Mouse (Mus musculus) ZHBTc4 (cell line): ENCODE measurements around the gene Fam76a.
"Not testable (repeated sequence)": the region's sequence is repeated elsewhere in the genome, so short reads cannot be mapped to it uniquely, and the experiment has no call there.

Source experiments
- DNase-seq: peaks from one replicate; pipeline ENCODE4 v3.0.0-alpha.2; 2011; ENCODE audit warnings: low read depth, low spot score

Fam76a gene

GRCm38 (mm10) chr4:132945261-132946046, 23.1 kb upstream of the Fam76a start:
- peak; percentile 94 for DNase-seq

- DNase-seq = no peak
Observed at GRCm38 (mm10) chr4:132944776-132945175, 22.4 kb upstream of the Fam76a start.

DNA sequence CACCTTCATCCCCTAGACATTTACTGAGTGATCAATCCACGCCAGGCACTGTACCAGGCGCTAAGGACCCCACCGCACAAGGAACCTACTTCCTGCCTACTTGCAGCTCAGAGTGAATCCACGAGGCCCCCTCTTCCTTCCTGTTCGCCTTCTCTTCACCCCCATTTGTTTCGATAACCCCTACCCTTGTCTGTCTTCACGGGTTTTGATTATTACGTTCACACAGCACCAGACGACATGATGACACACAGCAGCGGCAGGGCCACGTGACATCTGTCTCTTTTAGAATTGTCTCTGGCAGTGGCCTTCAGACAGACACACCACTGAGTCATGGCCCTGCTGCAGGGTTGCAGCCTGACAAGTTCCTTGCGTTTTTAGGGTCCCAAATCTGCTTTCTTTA, 21.7 kb upstream of the Fam76a start:
- no peak for DNase-seq

DNA sequence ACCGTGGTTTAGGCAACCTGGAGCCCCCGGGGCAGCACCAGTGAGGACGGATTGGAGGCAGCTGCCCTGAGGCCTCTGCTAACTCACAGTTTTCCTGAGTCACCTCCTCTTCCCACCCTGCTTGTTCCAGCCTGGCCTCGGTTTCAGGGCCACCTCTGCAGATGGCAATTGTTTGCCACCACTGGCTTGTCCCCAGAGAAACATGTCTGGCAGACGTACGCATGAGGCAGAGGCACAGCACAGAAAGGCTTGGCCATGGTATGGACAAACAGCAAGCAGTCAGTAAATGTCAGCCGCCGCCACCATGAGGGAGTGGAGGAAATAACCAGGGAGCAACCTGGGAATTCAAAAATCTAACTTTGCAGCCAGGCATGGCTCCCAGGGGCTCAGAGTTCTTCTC, 20.7 kb upstream of the Fam76a start:
- no peak for DNase-seq

DNA sequence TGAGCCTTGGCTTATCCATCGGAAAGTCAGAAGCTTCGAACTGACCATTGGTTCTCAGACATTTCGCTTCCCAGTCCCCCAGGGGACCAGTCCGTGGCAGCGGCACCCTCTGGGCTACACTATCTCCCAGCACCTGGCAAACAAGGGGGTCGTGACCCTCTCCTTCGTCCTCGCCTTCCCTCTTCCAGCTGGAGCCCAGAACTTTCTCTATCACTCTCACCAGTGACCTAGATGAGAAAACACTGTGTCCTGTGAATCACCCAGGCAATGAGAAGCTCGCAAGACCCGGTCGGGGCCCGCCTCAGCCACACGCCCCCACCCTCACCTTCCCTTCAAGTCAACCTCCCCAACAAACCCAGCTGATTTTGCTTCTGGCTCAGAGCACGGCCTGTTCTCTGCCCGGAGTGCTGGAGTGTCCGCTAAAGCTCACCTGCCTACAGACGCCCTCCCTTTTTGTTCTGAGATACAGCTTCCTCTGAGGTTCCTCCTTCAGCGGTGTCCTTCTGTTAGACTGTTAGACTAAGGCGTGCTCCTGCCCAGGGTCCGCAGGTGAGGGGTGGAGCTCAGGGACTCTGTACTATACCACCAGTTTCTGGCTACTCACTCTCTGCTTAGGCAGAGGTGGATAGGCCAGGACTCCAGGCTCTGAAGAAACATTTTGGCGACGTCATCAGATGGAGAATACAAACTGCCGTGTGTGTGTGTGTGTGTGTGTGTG, 18.8 kb upstream of the Fam76a start:
- DNase-seq = no peak

DNA sequence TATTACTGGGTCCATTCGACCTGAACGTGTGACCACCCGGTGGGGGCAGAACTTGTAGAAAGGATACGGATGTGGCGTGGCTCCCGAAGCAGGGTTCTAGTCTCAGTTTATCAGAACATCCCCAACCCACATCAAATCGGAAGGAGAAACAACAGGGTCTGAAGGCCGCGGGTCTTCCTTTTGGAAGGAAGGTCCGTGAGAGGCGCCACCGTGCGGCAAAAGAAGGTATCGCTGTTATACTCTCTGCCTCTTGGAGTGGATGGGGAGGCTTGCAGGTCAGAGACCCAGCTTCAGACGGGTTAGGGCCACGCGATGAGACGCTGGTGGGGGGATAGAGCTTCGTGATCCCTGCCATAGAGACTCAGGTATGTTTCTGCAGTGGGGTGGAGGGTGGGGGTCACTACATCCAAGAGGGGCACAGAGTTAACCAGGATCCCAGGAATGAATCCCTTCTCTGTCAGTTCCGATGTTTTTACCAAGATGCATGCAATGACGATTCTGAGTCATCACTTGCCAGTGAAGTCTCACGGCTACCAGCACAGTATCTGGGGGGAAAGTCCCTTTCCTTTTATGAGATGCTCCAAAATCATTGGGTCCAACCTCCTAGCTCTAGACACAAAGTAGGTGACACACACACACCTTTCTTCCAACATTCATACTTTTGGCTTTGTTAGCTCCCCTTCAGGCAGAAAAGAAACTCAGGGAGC, 17.2 kb upstream of the Fam76a start:
- peak; percentile 89 for DNase-seq

GRCm38 (mm10) chr4:132938181-132938941, 16.0 kb upstream of the Fam76a start:
- DNase-seq = no peak

GRCm38 (mm10) chr4:132934639-132935038, 12.3 kb upstream of the Fam76a start:
- no peak for DNase-seq

- no peak for DNase-seq
Observed at GRCm38 (mm10) chr4:132932752-132933404, 10.5 kb upstream of the Fam76a start.

- DNase-seq = peak; percentile 85
Observed at GRCm38 (mm10) chr4:132930784-132931183, 8.4 kb upstream of the Fam76a start.

GRCm38 (mm10) chr4:132926520-132926919, 4.2 kb upstream of the Fam76a start:
- DNase-seq = not testable (repeated sequence)

- peak; percentile 55 for DNase-seq
Observed at GRCm38 (mm10) chr4:132922061-132922530, 262 bp downstream of the Fam76a start.

GRCm38 (mm10) chr4:132921488-132921887, 870 bp downstream of the Fam76a start:
- no peak for DNase-seq

DNA sequence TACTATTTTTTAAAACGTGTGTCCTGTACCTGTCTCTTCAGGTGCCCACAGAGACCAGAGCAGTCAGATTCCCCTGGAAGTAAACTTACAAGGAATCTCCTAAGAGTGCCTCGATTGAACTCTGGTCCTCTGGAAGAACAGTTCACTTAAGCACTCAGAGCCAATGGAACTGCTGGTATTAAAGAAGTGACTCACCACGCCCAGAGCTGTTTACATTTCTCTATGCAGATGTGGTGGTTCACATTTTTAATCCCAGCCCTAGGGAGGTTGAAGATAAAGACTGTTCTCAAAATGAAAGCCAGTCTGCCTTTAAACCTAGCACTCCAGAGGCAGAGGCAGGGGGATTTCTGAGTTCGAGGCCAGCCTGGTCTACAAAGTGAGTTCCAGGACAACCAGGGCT, 2.2 kb downstream of the Fam76a start:
- no peak for DNase-seq

GRCm38 (mm10) chr4:132918493-132918892, 3.9 kb downstream of the Fam76a start:
- not testable (repeated sequence) for DNase-seq

- DNase-seq = no peak
Observed at GRCm38 (mm10) chr4:132912156-132912555, 10.2 kb downstream of the Fam76a start.

GRCm38 (mm10) chr4:132905843-132906360, 16.5 kb downstream of the Fam76a start:
- no peak for DNase-seq

DNA sequence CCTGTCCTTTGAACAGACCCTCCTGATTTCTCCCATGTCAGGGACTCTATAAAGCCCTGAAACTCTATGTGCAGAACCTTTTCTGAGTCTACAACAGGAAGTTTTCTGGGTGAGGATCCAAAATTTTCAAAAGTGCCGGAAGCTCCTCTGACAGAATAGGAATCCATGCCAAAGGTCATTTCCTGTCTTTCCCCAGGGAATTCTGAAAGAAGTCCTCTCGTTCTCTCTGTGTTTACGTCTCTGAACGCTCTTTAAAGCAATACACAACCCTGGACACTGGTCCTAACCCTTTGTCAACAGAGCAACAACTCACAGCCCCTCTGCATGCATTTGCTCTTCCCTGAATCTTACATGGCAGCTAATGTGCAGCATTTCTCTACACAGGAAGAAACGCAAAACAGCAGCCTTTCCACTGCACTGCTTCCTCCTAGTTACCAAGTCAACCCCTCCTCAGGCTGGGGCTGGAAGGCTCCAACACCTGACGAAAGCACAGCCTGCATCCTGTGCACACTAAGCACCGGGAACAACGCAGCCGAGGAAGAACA, 17.5 kb downstream of the Fam76a start:
- DNase-seq = no peak

DNA sequence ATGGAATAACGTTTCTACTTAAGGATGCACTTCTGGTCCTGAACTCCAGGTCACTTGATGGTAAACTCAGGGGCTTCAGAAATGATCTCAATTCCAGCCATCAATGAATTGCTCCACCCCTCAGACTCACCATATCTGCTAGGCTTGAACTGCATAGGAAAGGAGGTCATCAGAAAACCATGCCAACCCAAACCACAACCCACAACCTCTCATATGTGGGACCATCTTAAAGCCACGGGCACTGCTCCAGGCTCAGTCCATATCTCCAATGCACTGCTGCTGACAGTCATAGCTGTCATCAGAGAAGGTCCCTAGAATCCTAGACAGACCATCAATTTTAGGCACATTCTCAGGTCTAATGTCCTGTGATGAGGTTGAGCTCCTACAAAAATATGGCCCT, 18.3 kb downstream of the Fam76a start:
- no peak for DNase-seq

DNA sequence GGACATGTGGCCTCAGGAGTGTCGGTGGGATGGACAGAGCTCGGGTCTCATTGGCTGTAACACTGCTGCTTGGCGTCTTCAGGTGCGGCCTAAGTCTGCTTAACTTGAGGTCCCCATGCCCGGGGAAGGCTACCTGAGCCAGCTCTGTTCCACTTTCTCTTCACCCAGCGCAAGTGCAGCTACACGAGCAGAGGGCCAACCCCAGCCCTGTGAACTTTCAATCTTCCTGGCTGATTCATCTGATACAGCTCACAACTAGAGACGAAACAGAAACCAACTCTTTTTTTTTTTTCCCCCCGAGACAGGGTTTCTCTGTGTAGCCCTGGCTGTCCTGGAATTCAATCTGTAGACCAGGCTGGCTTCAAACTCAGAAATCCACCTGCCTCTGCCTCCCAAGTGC, 24.2 kb downstream of the Fam76a start:
- DNase-seq = no peak
